Mouse (Mus musculus) inflammation-experienced regulatory T-cells, adult 6 months (primary cell): ENCODE results near the gene Ciita. TPM values are rescaled to one million over a fixed set of nuclear protein-coding genes. Genes with fewer than 3 reads are reported as not detected.

Source experiments
- ATAC-seq: one replicate; pipeline ENCODE4 v1.8.0; 2017
- polyA plus RNA-seq, 3 experiments: library from polyadenylated mRNA; unstranded; fragments of 100-300 nt; shearing (Covaris generic); gene quantifications; one replicate each; pipeline ENCODE4 v1.2.1; 2017

Gene Ciita
- polyA plus RNA-seq, 3 experiments from 2014 or later = 0.86 to 1.8 (median 1.3) TPM

DNA sequence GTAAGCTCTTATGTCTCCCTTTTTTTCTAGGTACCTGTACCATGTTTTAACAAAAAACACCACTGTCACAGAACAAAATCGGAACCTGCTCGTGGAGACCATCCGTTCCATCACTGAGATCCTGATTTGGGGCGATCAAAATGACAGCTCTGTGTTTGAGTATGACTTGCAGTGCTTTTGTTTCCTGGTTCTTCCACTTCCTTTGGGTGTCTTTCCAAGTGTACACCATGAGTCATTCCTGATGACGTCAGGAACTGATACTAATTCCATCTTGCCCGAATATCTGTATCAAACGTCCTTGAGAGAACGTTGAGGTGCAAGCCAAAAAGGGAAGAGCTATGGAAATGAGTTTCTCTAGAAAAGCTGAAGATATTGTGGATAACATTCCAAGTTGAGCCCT lies 80.1 kb downstream of the Ciita start:
- ATAC-seq = no peak

GRCm38 (mm10) chr16:10565278-10565885 lies 85.5 kb downstream of the Ciita start:
- ATAC-seq = peak; percentile 80

DNA sequence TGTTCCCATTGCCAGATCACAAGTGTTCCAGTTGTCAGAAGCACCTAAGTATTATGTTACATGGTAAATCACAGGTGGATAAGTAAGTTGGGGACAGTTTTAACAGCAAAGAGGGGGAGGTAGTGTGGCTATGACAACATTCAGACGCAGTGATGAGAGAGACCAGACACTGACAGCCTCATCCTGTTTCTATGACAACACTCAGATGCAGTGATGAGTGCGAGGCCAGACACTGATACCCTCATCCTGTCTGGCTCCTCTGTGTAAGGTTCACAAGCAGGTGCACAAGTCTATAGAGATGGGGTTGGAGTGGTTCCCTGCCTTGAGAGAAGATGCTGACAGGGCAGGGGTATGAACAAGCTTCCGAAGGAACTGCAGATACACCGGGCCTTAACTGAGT lies 87.3 kb downstream of the Ciita start:
- ATAC-seq = peak; percentile 56

GRCm38 (mm10) chr16:10569809-10570395 lies 90.0 kb downstream of the Ciita start:
- no peak for ATAC-seq

- no peak for ATAC-seq
Observed at GRCm38 (mm10) chr16:10570708-10571107, 90.8 kb downstream of the Ciita start.

DNA sequence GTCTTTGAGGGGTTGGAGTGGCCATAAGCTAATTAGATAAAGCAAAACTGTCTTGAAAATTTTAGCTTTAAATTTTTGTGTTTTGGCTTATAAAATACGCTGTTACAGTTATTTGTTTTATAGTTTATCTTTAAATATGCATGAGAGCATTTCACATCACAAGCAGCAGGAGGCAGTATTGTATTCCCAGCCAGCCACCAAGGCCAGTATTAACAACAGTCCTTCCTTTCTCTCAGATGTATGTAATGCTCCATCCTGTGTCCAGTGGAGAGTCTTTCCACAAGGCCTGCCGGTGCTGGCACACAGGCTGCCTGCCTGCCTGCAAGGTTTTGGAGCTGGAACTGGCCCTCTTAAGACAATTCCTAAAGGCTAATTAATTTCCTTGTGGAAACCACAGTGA lies 92.0 kb downstream of the Ciita start:
- ATAC-seq = peak; percentile 70

- no peak for ATAC-seq
Observed at GRCm38 (mm10) chr16:10574936-10575335, 95.1 kb downstream of the Ciita start.

DNA sequence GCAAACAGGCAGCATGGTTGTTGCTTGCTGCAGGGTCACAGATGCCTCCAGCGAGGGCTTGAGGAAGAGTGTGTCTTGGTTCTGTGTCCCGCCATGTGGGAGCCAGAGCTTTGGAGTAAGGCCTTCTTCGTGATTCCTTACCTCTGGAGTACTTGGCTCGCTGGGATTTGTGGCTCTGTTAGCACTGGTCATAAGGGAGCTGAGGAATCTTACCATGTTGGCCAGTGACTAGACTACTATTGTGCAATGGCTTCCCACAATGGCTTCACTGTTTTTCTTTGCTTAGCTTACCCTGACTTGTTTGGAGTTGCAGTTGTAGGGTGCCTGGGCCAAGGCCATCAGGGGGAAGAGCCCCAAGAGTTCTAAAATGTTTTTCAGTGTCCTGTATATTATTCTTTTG lies 96.1 kb downstream of the Ciita start:
- ATAC-seq = no peak

DNA sequence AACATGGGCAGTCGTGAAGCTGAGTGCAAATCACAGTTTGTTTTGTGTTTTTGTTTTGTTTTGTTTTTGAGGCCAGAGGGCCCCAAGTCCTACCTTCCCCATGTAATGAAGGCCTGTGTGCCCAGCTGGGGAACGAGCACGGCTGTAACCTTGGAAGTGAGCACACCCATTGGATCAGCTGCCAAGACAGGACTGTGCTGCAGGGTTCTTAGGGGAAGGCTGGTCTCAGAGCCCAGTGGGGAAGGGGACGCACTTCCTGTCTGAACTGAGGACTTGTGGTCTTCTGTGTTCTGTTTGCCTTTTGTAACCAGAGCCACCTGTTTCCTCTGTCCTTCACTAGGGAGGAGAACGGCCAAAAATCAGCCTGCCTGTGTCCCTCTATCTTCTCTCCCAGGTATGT lies 97.7 kb downstream of the Ciita start:
- ATAC-seq = no peak

Other genes with a start within 250 kb of the Ciita start
- under 1 TPM in 1 of 3 experiments, not detected in 2; 0.07 TPM for gene Emp2, start 166.1 kb upstream of the Ciita start, polyA plus RNA-seq
- gene Tekt5, start 84.6 kb upstream of the Ciita start, polyA plus RNA-seq = not detected
- gene Nubp1, start 68.1 kb upstream of the Ciita start, polyA plus RNA-seq = 10 to 100 TPM; 46.9 to 77.0 (median 47.2) TPM
- gene Tvp23a, start 32.7 kb upstream of the Ciita start, polyA plus RNA-seq = 1 to 10 TPM in 1 of 3 experiments, under 1 TPM in 2; 0.75 to 1.7 (median 0.92) TPM
- gene Dexi, start 63.0 kb downstream of the Ciita start, polyA plus RNA-seq = 1 to 10 TPM; 4.1 to 5.1 (median 4.6) TPM
- 10 to 100 TPM in 1 of 3 experiments, 1 to 10 TPM in 2; 5.7 to 10.2 (median 7.8) TPM for gene Clec16a, start 65.3 kb downstream of the Ciita start, polyA plus RNA-seq